Mouse (Mus musculus): ENCODE results near the gene Vps8.

DNA sequence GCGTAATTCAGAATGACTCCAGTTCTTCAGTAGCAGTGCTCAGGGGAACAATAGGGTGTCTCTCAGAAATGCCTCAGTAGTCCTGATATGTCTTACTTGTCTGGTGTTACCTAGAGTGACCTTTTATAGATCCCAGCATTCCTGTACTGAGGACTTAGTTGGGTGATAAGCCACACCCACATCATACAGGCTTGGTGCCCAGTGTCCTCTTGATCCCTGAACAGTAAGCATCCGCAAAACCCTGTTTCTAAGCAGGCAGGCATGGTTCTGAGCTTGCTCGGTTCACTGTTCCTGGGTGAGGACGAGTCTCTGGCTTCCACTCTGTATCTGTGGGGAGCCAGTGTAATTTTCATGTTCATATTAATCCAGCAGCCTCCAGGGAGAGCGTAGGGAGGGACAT, 147.9 kb downstream of the Vps8 start:
- TF ChIP-seq POLR2A (IDR thresholded peaks at IDR 0.05; ENCODE audit: extremely low read depth, insufficient read depth, low read length) (no peak), CTCF (IDR thresholded peaks at IDR 0.05; ENCODE audit: extremely low read depth, insufficient read depth, low read length) (no peak)

Measured in cortical plate, adult 2 months (tissue).